Mouse (Mus musculus) left cerebral cortex, postnatal 36 days (tissue): ENCODE measurements around the gene Tmed6. TPM values are rescaled to one million over a fixed set of nuclear protein-coding genes. Genes with fewer than 3 reads are reported as not detected.
"Not testable (repeated sequence)": the region's sequence is repeated elsewhere in the genome, so short reads cannot be mapped to it uniquely, and the experiment has no call there.

Experiments
- DNase-seq, 2 experiments: peaks; one replicate each; pipeline ENCODE4 v3.0.0; 2021 to 2022; ENCODE audit warnings: low spot score in 2 of 2, mixed read lengths in 1 of 2
- intact Hi-C: fragments of 180-260 bp; cut with DNase I; formaldehyde crosslinking; loops from one replicate; pipeline ENCODE4 v1.15.1; 2025
- total RNA-seq, 2 experiments: library from RNA; stranded (reverse); gene quantifications; 2 replicates each; pipeline ENCODE4 v1.2.3; 2021

Gene Tmed6
- not detected for total RNA-seq

DNA sequence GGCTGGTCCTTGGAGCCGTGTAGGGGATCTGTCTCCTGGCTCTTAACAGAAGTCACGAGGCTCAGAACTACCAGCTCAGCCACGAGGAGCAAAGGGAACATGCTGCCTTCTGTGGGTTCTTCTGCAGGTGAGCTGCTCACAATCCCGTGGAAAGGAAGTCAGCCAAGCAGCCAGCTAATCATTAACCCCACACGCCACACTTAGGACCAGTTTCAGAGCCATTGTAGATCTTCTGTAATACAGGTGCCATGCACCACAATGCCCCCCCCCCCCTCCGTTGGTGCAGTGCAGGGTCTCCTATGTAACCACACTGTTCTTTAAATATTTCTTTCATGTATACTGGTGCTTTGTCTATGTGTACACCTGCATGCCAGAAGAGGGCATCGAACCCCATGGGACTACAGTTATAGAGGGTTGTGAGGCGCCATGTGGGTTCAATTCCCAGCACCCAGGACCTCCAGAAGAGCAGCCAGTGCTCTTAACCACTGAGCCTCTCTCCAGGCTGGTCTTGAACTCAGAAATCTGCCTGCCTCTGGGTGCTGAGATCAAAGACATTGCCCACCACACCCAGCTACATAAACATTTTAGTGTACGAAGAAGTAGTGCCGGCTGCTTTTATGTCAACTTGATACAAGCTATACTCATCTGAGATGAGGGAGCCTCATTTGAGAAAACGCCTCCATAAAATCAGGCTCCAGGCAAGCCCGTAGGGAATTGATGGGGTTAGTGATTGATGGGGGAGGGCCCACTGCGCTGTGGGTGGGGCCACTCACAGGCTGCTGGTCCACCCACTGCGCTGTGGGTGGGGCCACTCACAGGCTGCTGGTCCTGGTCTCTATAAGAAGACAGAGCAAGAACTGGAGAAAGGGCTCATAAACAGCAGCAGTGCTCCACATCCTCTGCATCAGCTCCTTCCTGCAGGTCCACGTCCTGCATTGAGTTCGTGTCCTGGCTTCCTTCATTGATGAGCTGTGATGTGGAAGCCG, at the start of gene Tmed6:
Gene Tmed6, minus strand, starts transcription at position 134 of the 986 bp plus-strand sequence.
- no peak for DNase-seq
- intact Hi-C loops: no loop called here

DNA sequence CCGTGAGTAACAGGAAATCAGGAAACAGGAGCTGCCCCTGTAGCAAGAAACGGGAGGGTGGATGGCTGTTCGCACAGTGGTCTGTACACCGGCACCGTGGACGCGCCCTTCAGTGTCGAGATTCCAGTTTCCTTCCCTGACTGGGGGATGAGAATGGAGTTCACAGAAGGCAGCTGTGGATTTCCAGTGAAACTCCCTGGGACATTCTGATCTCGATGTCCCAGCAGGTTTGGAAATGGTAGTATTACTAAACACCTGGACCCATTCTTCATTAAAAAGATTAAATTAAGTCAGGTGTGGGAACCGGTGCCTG, 49.5 kb upstream of the Tmed6 start:
- intact Hi-C loops: loop anchor here (10.0 kb wide), 1 partner anchor 180 kb away; the partner anchor contains the start of gene Nfat5
- DNase-seq: no peak

- intact Hi-C loops: loop anchor here (10.0 kb wide), 1 partner anchor 180 kb away; the partner anchor contains the start of gene Nfat5
- DNase-seq: peak; percentile 23 to 46
These were observed 48.9 kb upstream of the Tmed6 start for GRCm38 (mm10) chr8:107114150-107115007.

DNA sequence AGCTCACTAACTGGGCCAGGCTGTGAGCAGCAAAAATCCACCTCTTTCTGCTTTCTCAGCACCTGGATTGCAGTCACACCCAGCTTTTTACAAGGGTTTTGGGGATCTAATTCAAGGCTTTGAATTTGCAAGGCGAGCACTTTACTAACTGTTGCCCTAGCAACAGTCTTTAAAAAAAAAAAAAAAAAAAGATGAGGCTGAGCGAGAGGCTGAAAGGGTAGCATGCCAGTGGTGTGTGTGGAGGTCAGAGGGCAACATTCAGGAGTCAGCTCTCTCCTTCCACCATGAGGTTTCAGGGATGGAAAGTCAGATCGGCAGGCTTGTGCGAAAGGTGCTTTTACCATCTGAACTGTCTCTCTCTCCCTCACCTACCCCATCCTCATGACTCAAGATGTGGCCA, 47.8 kb upstream of the Tmed6 start:
- intact Hi-C loops: loop anchor here (10.0 kb wide), 1 partner anchor 182 kb away; the partner anchor contains the start of gene Nfat5
- no peak for DNase-seq

DNA sequence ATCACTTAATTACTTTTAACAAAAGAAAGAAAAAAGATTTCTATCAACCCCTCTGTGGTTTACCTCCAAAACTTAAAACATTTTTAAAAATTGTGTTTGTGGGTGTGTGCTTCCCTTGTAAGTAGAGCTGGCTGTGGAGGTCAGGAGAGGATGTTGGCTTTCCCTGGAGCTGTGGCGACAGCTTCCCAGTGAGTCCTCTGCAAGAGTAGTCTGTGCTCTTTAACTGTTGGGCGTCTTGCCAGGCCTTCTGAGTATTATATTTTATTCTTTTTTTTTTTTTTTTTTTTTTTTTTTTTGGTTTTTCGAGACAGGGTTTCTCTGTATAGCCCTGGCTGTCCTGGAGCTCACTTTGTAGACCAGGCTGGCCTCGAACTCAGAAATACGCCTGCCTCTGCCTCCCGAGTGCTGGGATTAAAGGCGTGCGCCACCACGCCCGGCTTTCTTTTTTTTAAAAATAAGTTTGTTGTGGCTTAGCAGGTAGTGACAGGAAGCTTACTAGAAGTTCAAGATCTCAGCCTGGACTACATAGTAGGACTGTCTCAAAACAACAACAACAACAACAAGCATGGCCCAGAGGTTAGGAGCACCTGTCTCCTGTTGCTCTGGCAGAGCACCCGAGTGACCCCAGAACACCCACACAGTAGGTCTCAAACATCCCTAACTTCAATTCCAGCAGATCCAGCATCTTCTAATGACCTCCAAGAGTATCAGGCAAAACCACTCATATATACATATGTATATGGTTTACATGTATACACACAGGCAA, 46.1 kb upstream of the Tmed6 start:
- intact Hi-C loops: loop anchor here (10.0 kb wide), 1 partner anchor 183 kb away; the partner anchor contains the start of gene Nfat5
- DNase-seq: no peak

- intact Hi-C loops: loop anchor here (10.0 kb wide), 1 partner anchor 184 kb away; the partner anchor contains the start of gene Nfat5
- DNase-seq: no peak
These were observed 45.3 kb upstream of the Tmed6 start for GRCm38 (mm10) chr8:107110629-107111330.

DNA sequence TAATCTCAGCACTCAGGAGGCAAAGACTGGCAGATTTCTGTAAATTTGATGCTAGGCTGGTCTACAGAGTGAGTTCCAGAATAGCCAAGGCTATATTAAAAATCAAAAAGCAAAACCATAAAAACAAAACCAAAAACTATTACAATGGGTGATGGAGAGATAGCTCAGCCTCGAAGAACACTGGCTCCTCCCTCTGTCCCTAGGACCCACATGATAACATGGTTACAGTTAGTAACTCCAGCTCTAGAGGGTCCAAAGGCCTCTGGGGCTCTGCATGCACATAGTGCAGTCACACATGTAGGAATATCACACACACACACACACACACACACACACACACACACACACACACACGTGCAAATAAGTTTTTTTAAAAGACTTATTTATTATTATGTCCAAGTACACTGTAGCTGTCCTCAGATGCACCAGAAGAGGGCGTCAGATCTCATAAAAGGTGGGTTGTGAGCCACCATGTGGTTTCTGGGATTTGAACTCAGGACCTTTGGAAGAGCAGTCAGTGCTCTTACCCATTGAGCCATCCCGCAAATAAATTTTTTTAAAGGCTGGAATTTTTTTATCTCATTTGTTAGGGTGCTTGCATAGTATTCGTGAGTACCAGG, 44.5 kb upstream of the Tmed6 start:
- intact Hi-C loops: loop anchor here (10.0 kb wide), 1 partner anchor 185 kb away; the partner anchor contains the start of gene Nfat5

DNA sequence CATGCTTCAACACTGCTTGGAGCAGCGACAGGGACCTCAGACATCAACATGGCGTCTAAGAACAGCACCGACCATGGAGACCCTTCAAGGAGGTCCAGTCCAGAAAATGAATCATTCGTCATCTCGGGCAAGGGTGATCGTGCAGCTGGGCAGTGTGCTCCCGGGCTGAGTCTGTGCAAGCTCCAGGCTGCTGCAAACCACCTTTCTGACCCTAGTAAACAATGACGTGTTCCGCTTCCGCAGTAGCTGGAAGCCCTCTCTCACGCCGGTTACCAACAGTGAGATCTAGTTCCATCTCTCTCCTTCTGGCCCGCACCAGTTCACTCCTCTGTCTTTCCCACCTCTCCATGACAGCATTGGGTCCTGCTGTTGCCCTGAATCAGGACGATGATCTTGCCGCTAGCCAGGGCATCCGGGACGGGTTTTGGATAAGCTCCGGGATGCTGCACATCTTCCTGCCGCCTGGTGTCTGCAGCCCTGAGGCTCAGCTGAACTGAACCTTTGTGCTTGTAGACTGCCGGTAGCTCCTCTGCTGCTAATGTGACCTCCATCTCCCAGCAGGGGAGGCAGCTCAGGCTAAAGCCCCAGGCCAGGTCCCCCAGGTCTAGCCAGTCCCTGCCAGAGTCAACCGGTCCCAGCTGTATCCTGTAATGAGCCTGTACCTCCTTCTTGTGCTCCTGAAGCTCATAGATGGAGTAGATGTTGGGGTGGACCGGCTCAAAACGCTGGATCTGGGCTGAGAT, 43.7 kb upstream of the Tmed6 start:
- DNase-seq: no peak
- intact Hi-C loops: no loop called here

More for the DNA sequence above, 44.5 kb upstream of the Tmed6 start:
- no peak for DNase-seq

- DNase-seq, intact Hi-C loops: not testable (repeated sequence)
These were observed 42.6 kb upstream of the Tmed6 start for GRCm38 (mm10) chr8:107108089-107108488.

GRCm38 (mm10) chr8:107104547-107104946, 39.1 kb upstream of the Tmed6 start:
- DNase-seq: peak; percentile 63 to 66
- intact Hi-C loops: loop anchor here (5.0 kb wide), 2 partner anchors 218 to 323 kb away; partner anchors contain the start of gene Nob1

DNA sequence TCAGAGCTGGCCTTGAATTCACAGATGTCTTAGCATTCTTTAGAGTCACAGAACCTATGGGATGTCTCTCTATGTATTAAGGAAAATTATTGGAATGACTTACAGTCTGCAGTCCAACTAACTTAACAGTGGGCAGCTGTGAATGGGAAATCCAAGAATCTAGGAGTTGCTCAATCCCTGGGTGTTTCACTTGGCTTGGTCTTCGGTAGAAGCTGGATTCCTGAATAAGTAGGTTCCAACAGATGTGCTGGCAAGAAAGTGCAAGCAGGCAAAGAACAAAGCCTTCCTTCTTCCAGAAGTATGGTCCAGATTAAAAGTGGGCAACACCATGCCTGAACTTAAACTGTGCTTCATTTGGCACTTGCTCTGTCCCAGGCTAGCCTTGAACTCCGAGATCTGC, 35.2 kb upstream of the Tmed6 start:
- no peak for DNase-seq
- intact Hi-C loops: loop anchor here (5.0 kb wide), 2 partner anchors 222 to 327 kb away; partner anchors contain the start of gene Nob1

DNA sequence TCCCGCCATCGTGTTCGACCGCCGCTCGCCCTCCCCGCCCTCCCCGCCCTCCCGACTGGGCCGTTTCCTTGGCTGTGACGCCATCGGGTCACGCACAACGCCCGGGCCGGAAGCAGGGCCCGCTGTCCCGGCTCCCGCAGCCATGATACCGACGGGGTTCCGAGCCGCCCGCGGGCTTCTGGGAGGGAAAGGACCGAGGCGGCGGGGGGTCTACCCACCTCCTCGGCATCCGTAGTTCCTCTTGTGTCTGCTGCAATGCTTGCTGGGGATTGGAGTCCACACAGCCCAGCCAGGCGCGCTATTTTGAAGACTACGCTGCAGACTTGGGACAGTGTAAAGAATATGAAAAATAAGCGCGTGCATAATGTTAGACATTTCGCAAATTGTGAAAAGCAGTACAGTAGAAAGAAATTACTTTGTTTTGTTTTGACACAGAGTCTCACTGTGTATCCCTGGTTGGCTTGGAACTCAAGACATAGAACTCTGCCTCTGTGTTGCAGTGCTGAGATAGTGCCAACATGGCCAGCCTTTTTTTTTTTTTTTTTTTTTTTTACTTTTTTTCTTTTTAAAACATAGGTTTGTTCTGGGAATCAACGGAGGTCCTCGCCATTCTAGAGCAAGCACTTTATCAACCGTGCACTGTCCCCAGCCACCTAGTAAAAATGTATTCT, 31.1 kb upstream of the Tmed6 start, which contains the start of gene Terf2:
Gene Terf2, minus strand, starts transcription at position 182 of the 671 bp plus-strand sequence.
- intact Hi-C loops: no loop called here
- DNase-seq: peak; percentile 95 to 96

- no peak for DNase-seq
- intact Hi-C loops: loop anchor here (2.0 kb wide), 1 partner anchor 39 kb away; the partner anchor contains the start of genes Cog8 and Nip7
These were observed 30.4 kb upstream of the Tmed6 start for GRCm38 (mm10) chr8:107095717-107096365.

DNA sequence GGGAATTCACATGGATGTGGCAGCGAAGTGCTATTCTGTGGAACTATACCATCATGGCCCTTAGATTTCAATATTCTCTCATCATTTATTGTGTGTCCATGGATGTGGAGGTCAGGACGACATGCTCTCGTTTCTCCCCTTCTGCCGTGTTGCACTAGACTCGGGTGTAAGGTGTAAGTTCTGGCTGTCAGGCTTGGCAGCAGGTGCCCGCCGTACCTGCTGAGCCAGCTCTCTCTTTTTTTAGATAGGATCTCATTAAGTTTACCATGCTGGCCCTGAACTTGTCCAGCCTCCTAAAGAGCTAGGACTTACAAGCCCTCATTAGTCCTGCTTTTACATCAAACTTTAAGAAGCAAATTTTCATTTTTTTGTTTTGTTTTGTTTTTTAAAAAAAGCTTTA, 25.1 kb upstream of the Tmed6 start:
- DNase-seq: no peak
- intact Hi-C loops: no loop called here

- no peak for DNase-seq
- intact Hi-C loops: no loop called here
These were observed 23.2 kb upstream of the Tmed6 start for GRCm38 (mm10) chr8:107088526-107089063.

GRCm38 (mm10) chr8:107086018-107086417, 20.6 kb upstream of the Tmed6 start:
- no peak for DNase-seq
- intact Hi-C loops: no loop called here
